Mouse (Mus musculus): ENCODE data around the gene Mturn. TPM values are rescaled to one million over a fixed set of nuclear protein-coding genes. Genes with fewer than 3 reads are reported as not detected.

The Mturn gene
- 1.4 TPM for polyA plus RNA-seq (2012; fragmentation: generic; extraction: Trizol)

DNA sequence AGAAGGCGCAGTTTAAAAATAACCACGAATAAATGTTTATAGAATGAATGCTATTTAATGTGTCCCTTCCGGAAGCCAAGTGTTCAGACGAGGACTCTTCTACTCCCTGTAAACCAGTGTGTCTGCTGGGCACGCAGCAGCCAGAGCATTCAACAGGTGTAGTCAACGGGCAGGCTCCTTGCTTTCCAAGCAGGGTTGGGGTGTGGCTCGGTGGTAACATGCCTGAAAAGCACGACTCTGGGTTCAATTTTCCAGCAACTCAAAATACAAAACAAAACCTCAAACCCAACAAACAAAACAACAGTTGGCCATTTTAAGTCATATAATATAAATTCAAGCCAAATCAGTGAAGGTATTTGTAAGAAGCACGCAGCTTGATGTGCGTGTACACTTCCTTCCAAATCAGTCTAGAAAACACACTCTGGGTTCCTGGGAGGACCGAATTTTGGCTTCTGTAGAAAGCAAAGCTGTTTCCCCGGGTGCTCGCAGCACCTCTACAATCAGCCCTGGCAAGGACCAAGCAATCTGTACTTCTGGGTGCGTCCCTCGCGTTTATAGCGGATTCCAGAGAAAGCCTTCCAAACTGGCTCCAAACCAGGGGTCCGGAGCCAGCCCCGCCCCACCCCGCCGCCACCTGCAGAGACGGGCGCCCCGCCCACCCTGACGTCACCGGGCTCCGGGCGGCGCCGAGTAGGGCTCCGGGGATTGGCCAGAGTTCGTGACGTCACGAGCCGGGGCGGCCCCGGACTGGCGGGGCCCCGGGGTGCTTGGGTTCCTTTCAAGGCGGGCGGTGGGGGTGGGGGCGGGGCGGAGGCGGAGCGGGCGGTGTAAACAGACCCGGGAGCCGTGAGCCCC lies at the start of gene Mturn:
TSS of gene Mturn (plus strand) at position 734 of the 855 bp plus-strand sequence.
- TF ChIP-seq MAX (IDR thresholded peaks at IDR 0.05; ENCODE audit: low read depth) (no peak), MYOG (IDR thresholded peaks at IDR 0.05; ENCODE audit: control insufficient read depth in 1 of 3, insufficient read depth in 1 of 3, insufficient read length in 2 of 3, low read depth in 2 of 3) (peak in 1 of 3 experiments; percentile 27), MYOD1 (IDR thresholded peaks at IDR 0.05; ENCODE audit: control insufficient read depth in 1 of 3, insufficient read length in 2 of 3, low read depth in 2 of 3) (peak in 1 of 3 experiments; percentile 24)
- H3ac ChIP-seq (ENCODE audit: control insufficient read depth, insufficient read length): no peak within 1 kb of the TSS
- H3K36me3 ChIP-seq (ENCODE audit: control insufficient read depth, insufficient read depth): no peaks in the 10 kb centered on the region

DNA sequence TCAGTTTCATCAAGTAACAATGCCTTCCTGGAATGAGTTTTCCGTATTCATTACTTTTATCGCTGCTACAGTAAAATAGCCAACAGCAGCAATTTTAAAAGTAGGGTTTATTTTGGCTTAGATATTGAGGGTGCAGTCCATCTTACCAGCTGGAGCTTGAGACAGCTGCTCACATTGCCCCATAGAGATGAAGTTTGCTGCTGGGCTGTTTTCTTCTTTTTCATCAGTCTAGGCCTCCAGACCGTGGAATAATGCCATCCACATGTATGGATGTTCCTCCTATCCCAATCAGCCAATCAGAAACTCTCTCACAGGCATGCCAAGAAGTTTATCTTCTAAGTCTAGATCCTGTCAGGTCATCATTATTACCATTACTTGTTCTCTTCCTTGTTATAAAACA lies 41.5 kb upstream of the Mturn start:
- no peak for TF ChIP-seq POLR2A (IDR thresholded peaks at IDR 0.05; ENCODE audit: insufficient read length, low read depth)
- TF ChIP-seq MYOG (IDR thresholded peaks at IDR 0.05; ENCODE audit: control insufficient read depth in 1 of 3, insufficient read depth in 1 of 3, insufficient read length in 2 of 3, low read depth in 2 of 3): no peak
- H3K79me2 ChIP-seq (ENCODE audit: control insufficient read depth, insufficient read depth): no peaks in the 10 kb centered on the region
- H3K27me3 ChIP-seq (ENCODE audit: control insufficient read depth, insufficient read depth, insufficient read length): no peaks in the 10 kb centered on the region
- H3K4me2 ChIP-seq (ENCODE audit: low read depth): no peak overlapping the region
- no peak overlapping the region for H3K4me3 ChIP-seq
- peaks cover 13% of the 10 kb centered on the region for H3K36me3 ChIP-seq (ENCODE audit: control insufficient read depth, insufficient read depth)
- no peak overlapping the region for H3ac ChIP-seq (ENCODE audit: control insufficient read depth, insufficient read length)

More for the DNA sequence above, at the start of gene Mturn:
- H3K4me2 ChIP-seq (ENCODE audit: low read depth): peak within 1 kb of the TSS; percentile 97
- H3K27me3 ChIP-seq (ENCODE audit: control insufficient read depth, insufficient read depth, insufficient read length): peaks cover 4% of the 10 kb centered on the region
- H3K4me3 ChIP-seq: peak within 1 kb of the TSS; percentile 36
- H3K79me2 ChIP-seq (ENCODE audit: control insufficient read depth, insufficient read depth): no peaks in the 10 kb centered on the region

DNA sequence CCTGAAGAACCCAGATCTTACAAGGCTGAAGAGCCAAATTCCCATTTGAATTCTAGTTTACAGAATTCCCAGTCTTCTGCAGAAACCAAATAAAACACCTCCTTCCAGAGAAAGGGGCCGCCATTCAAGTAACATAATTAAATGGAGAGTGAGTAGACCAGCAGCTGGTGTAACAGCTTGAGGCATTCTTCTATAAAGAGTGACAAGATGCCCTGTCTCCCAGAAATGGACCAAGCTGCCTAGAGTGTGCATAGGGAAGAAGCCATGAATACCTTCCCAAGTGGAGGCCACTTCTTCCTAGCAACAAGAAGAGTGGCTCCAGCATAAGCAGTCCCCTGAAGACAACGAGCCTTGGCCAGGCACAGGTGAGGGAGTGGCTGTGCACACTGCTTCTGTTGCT lies 39.5 kb upstream of the Mturn start:
- no peak overlapping the region for H3K4me2 ChIP-seq (ENCODE audit: low read depth)
- H3K27me3 ChIP-seq (ENCODE audit: control insufficient read depth, insufficient read depth, insufficient read length): no peaks in the 10 kb centered on the region
- peaks cover 13% of the 10 kb centered on the region for H3K36me3 ChIP-seq (ENCODE audit: control insufficient read depth, insufficient read depth)
- no peaks in the 10 kb centered on the region for H3K79me2 ChIP-seq (ENCODE audit: control insufficient read depth, insufficient read depth)
- no peak overlapping the region for H3ac ChIP-seq (ENCODE audit: control insufficient read depth, insufficient read length)
- no peak for TF ChIP-seq E2F4 (IDR thresholded peaks at IDR 0.05; ENCODE audit: insufficient read depth)
- TF ChIP-seq SRF (IDR thresholded peaks at IDR 0.05; ENCODE audit: control insufficient read depth, insufficient read length, low read depth): no peak
- TF ChIP-seq MAX (IDR thresholded peaks at IDR 0.05; ENCODE audit: low read depth): no peak
- no peak for TF ChIP-seq CEBPB (IDR thresholded peaks at IDR 0.05; ENCODE audit: insufficient read depth, poor library complexity, severe bottlenecking)
- TF ChIP-seq USF1 (IDR thresholded peaks at IDR 0.05; ENCODE audit: low read depth): no peak
- TF ChIP-seq MYOD1 (IDR thresholded peaks at IDR 0.05; ENCODE audit: control insufficient read depth in 1 of 3, insufficient read length in 2 of 3, low read depth in 2 of 3): no peak
- no peak for TF ChIP-seq TCF12 (IDR thresholded peaks at IDR 0.05; ENCODE audit: insufficient read depth, poor library complexity, severe bottlenecking)
- no peak for TF ChIP-seq MYOG (IDR thresholded peaks at IDR 0.05; ENCODE audit: control insufficient read depth in 1 of 3, insufficient read depth in 1 of 3, insufficient read length in 2 of 3, low read depth in 2 of 3)
- TF ChIP-seq TCF3 (IDR thresholded peaks at IDR 0.05; ENCODE audit: insufficient read length, low read depth): no peak
- no peak for TF ChIP-seq POLR2AphosphoS2 (IDR thresholded peaks at IDR 0.05; ENCODE audit: insufficient read length, low read depth)
- TF ChIP-seq POLR2A (IDR thresholded peaks at IDR 0.05; ENCODE audit: insufficient read length, low read depth): no peak
- no peak for TF ChIP-seq REST (IDR thresholded peaks at IDR 0.05; ENCODE audit: insufficient read depth, insufficient read length)
- no peak overlapping the region for H3K4me3 ChIP-seq

- Histone ChIP-seq H3ac (ENCODE audit: control insufficient read depth, insufficient read length) (no peak overlapping the region), H3K4me3 (no peak overlapping the region), H3K36me3 (ENCODE audit: control insufficient read depth, insufficient read depth) (peaks cover 13% of the 10 kb centered on the region), H3K27me3 (ENCODE audit: control insufficient read depth, insufficient read depth, insufficient read length) (no peaks in the 10 kb centered on the region), H3K79me2 (ENCODE audit: control insufficient read depth, insufficient read depth) (no peaks in the 10 kb centered on the region), H3K4me2 (ENCODE audit: low read depth) (no peak overlapping the region)
- TF ChIP-seq POLR2AphosphoS2 (IDR thresholded peaks at IDR 0.05; ENCODE audit: insufficient read length, low read depth) (no peak), REST (IDR thresholded peaks at IDR 0.05; ENCODE audit: insufficient read depth, insufficient read length) (no peak), TCF12 (IDR thresholded peaks at IDR 0.05; ENCODE audit: insufficient read depth, poor library complexity, severe bottlenecking) (no peak), MAX (IDR thresholded peaks at IDR 0.05; ENCODE audit: low read depth) (no peak)
These were observed 38.2 kb upstream of the Mturn start for GRCm38 (mm10) chr6:54643181-54643580.

GRCm38 (mm10) chr6:54655471-54656095 lies 25.8 kb upstream of the Mturn start:
- no peak overlapping the region for H3K4me3 ChIP-seq
- no peaks in the 10 kb centered on the region for H3K79me2 ChIP-seq (ENCODE audit: control insufficient read depth, insufficient read depth)
- no peaks in the 10 kb centered on the region for H3K36me3 ChIP-seq (ENCODE audit: control insufficient read depth, insufficient read depth)
- TF ChIP-seq CEBPB (IDR thresholded peaks at IDR 0.05; ENCODE audit: insufficient read depth, poor library complexity, severe bottlenecking) (peak; percentile 81; the same call in 1 of the 2 replicates), POLR2AphosphoS2 (IDR thresholded peaks at IDR 0.05; ENCODE audit: insufficient read length, low read depth) (no peak), TCF12 (IDR thresholded peaks at IDR 0.05; ENCODE audit: insufficient read depth, poor library complexity, severe bottlenecking) (no peak), USF1 (IDR thresholded peaks at IDR 0.05; ENCODE audit: low read depth) (peak; percentile 40)
- no peak overlapping the region for H3ac ChIP-seq (ENCODE audit: control insufficient read depth, insufficient read length)
- H3K27me3 ChIP-seq (ENCODE audit: control insufficient read depth, insufficient read depth, insufficient read length): no peaks in the 10 kb centered on the region
- peak overlapping the region; percentile 72 for H3K4me2 ChIP-seq (ENCODE audit: low read depth)
